Mouse (Mus musculus): ENCODE measurements at regions not wholly inside any gene's neighbourhood (a gene's known extent, or its start where the extent isn't known, plus 50 kb on each side); places are given as distances from the start of the nearest gene placed in this dataset.

DNA sequence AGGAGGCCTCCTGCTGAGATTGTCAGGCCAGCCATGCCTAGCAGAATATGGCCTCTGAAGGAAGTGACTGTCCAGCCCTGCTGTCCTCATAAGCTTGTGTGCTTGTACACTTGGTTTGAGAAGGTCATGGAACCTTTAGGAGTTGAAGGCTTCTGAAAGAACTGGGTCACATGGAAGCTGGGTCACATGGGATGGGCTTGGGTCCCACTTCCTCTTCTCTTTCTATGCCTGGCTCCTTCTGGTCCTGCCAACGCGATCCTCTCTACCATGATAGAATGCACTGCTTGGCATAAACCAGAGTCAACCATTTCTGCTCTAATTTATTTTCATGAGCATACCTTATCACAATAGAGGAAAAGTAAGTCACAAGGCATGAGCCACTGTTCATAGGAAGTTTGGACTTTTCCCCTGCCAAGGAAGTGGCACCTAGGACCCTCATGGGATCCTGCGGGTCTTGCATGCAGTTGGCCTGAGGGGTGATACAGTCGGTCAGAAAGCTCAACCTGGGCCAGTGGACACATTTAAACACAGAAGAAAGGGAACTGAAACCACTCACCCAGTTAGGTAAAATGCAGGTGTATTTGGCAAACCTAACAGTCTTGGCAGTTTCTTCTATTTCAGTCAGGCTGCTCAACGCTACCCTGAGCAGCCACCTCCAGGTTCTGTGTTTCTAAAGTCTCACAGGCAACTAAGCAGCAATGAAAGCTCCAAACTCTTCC lies 130.2 kb upstream of the Irs2 start:
- TF ChIP-seq POLR2A (IDR thresholded peaks at IDR 0.05; ENCODE audit: low read depth, low read length), result no peak
- TF ChIP-seq CTCF (conservative IDR thresholded peaks at IDR 0.05; ENCODE audit: insufficient read depth, insufficient read length, low read depth, low read length), result no peak
